Mouse (Mus musculus) layer of hippocampus, postnatal 36 days (tissue): ENCODE measurements around the gene Vmn1r183. TPM values are rescaled to one million over a fixed set of nuclear protein-coding genes. Genes with fewer than 3 reads are reported as not detected.
"Not testable (repeated sequence)": the region's sequence is repeated elsewhere in the genome, so short reads cannot be mapped to it uniquely, and the experiment has no call there.

Experiments
- DNase-seq, 2 experiments: peaks; one replicate each; pipeline ENCODE4 v3.0.0; 2022
- total RNA-seq, 2 experiments: library from RNA; stranded (reverse); gene quantifications; 2 replicates each; pipeline ENCODE4 v1.2.3; 2021

Gene Vmn1r183
- total RNA-seq, result not detected

DNA sequence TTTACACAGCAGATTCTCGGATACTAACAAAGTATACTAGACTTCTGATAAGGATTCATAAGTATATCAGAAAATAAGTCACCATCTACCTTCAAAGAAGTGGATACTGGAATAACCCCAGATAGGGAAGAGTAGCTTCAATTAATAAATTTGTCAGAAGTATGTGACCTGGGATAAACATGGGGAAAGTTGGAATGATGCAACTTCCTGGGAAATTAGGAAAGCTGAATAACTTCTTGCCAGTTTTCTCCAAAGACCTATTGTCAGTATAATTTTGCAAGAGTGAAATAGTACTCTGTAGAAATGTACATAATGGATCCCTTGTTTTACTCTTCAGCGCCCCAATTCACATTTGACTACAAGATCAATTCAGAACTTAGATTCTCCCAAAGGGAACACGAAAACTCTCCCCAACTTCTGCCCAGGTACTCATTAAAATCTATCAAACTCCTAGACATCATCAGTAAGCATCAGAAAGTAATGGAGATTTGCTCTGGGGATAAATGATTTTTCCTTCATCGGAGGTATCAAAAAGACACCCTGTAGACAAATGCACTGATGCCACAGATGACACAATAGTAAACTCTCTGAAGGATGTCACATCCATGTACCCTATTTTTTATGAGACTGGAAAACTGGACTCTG lies at the start of gene Vmn1r183:
Gene Vmn1r183 (plus strand): TSS at position 595 of the 645 bp plus-strand sequence.
- no peak for DNase-seq

DNA sequence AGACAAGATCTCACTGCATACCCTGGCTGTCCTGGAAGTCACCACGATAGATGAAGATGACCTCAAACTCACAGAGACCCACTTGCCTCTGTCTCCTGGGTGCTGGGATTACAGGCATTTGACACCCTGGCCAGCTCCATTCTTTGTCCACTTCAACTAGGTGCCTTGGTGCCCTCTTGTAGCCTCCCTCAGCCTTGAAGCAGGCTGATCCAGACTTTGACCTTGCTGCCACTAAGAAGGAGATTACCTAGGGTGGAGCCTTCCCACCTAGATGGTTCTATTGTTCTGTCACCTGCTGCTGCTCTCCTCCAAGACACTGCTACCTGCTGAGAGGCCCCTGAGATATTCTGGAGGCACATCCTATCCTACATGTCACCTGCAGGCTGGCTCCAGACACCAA lies 21.4 kb downstream of the Vmn1r183 start:
- DNase-seq, result not testable (repeated sequence)

DNA sequence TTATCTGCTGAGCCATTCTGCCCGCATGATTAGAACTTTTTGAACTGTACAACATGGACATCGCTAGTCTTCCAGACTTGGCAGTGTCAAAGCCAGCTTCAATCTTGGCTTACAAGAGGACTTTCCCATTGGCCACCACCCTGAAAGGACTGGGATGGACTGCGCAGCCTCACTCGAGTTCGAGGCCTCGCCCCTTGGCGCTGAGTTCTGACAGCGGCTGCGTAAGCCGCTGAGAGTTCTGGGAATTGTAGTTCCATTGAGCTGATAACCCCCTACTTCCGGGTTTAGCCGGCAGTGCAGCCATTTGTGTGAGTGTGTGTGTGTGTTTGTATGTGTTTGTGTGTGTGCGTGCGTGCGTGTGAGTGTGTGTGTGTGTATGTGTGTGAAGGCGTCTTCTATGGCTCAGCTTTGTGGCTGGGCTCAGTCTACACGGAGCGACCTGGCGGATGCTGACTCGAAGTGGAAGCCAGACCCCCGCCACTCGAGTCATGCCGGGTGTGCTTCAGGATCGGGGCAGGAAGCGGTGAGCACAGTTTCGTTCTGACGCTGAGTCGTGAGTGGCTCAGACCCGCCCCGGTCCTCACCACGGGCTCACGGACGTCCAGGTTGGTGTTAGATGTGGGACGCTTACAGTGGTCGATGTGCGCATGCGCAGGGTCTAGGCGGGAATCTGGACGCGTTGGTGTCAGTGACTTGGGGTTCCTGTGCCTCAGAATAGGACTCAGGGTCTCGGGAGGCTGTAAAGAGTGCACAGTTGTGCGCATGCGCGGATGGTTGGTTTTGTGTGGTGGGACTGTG lies 28.8 kb downstream of the Vmn1r183 start, which contains the start of gene Zfp180:
Gene Zfp180 (plus strand): TSS at position 291 of the 798 bp plus-strand sequence.
- DNase-seq, result peak; percentile 92 to 95

DNA sequence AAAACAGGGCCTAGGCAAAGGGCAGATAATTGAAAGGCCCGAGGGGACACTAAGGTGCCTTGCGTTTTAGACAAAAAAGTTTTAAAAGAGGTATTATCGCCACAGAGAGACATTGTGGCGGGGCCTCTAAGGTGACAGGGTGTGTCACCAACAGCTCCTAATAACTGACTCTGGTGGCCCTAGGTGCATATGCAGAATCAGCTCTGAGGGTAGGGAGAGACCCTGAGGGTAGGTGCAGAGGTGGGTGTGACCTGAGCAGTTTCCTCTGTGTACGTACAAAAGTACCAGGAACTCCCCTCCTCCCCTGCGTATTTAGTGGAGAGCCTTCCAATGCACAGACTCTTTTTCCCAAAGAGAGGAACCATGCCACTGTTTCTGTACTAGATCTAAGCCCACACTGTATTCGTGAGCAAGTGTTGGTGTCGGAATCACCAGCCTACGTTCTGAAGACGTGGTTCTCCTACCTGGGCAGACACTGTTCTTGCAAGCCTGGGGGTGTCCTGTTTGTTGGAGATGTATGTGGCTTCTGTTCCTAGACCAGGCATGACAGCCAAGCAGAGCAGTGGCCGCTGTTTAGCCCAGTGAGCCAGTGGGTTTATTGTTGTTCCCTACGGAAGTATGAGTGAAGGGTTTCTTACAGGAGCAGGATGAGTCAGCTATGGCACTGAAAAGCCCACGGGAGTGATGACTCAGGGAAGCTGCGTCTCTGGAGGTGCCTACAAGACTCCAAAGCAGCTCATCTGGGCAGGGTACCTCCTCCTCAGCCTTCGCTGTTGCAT lies 29.6 kb downstream of the Vmn1r183 start:
- DNase-seq, result no peak

DNA sequence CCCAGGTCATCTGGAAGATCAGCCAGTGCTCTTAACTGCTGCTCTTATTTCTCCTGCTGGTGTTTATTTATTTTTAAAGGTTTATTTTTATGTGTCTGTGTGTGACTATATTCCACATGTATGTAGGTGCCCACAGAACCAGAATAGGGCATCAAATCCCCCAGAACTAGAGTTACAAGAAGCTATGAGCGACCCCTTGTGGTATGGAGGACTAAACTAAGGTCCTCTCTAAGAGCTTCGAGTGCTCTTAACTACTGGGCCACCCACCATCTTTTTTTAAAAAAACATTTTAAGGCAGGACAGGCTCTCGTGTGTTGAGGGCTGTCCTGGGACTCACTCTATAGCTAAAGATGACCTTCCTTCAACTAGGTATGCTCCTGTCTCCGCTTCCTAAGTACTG lies 33.8 kb downstream of the Vmn1r183 start:
- no peak for DNase-seq

DNA sequence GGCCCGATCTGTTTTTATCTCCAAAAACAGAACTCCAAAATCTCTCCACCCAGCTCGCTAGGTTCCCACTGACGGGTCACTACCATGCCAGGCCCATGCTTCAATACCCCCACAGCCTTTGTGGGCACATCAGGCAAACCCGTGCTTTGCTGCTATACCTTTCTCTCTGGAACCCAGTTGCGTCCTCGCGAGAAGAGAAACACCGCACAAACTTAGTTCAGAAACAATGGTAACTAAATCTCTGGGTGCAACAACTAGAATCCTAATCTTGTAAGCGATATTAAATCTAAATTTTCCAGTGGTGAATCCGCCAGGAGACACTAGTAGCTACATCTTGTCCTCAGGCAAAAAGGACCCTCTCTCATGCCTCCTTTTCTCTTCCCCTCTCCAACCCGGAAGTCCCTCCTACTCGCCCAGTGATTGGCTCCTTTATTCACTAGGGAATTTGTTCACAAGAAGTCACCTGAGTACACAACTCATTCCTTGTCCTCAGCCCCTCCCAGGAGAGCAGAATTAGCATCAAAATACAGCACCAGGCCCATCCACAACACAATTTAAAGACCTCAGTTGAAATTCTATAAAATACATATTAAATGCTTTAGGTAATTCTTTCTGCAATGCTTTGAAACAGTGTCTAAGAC lies 34.6 kb downstream of the Vmn1r183 start:
- DNase-seq, result no peak

DNA sequence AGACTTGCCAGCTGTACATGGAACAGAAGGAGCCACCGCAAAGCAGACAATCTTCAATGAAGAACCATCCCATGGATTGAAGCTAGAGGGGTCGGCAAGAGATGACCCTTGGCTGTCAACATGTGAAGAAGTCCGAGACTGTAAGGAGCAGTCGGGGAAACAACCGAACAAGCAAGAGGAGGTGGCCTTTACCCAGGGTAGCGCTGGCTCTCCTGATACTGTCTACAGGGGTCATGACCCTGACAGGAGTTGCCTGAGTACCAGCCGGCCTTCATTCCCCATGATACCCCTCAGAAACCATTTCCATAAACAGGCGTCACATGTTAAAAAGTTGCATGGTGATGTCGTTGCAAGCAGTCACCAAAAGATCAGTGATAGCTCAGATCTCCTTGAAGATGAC lies 51.3 kb downstream of the Vmn1r183 start:
- DNase-seq, result no peak

DNA sequence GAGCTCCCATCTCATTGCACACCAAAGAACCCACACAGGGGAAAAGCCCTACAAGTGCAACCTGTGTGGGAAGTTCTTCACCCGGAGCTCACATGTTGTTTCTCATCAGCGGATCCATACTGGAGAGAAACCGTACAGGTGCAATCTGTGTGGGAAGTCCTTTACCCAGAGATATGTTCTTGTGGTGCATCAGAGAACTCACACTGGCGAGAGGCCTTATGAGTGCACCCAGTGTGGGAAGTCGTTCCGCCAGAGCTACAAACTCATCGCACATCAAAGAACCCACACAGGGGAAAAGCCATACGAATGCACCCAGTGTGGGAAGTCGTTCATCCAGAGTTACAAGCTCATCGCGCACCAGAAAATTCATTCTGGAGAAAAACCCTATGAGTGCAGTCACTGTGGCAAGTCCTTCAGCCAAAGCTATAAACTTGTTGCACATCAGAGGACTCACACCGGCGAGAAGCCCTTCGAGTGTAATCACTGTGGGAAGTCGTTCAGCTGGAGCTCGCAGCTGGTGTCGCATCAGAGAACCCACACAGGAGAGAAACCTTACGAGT lies 52.2 kb downstream of the Vmn1r183 start:
- DNase-seq, result no peak

DNA sequence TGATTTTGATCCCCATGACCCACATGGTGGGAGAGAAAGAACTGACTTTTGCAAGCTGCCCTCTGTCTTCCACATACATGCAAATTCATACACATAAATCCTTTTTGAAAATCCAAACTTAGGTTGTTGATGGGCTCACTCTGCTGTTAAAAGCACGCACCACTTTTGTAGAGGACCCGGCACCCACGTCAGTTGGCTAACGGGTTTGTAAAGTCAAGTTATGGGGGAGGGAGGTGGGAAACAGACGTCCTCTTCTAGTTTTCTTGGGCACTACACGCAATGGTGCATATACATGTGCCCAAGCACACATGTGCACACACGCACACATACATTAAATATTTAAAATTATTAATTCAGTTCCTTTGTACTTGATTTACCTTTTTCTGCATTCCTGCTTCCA lies 57.8 kb downstream of the Vmn1r183 start:
- no peak for DNase-seq

DNA sequence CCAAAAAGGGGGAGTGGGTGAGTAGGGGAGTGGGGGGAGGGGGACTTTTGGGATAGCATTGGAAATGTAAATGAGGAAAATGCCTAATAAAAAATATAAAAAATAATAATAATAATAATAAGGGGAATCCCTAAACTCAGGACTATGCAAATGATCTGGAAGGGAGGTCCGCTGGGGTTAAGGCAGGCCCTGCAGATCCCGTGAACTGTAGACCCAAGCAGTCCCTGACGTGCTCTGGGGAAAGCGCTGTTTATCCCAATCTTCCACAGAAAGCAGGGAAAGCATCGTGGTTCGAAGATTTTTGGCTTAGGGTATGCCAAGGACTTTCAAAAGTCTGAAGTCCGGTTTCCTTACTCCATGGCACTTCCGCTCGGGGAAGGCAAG lies 58.7 kb downstream of the Vmn1r183 start:
- DNase-seq, result no peak

DNA sequence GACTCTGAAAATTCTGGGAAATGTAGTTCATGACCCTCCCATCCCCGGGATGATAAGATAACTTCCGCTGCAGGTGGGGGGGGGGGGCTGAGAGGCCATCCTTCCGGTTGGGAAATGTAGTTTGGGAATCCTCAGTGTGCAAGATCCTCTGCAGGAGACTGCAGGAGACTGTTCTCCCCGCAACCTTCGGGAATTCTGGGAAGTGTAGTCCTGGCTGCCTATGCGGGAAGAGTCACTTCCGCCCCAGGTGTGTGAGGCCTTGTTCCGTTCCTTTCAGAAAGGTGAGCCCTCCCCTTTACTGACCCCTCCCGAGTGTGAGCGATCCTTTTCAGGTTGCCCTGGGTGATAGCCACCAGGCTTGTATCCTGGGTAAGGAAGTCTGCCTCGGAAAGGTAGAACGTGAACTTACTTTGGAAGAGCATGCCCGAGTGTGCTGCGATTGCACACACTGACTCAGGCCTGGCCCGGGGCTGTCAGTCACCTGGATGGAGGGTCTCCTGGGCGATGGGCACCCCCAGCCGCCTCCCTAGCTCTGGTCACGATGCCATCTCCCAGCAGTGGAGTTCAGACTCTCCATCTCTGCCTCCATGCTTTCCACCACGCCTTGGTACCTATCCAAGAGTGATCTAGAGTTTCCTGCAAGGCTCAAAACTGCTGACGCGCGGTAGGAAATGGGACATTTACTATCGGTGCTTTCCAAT lies 59.3 kb downstream of the Vmn1r183 start, which contains the start of gene Zfp112:
Gene Zfp112 (plus strand): TSS at position 159 of the 701 bp plus-strand sequence.
- peak; percentile 81 to 84 for DNase-seq

DNA sequence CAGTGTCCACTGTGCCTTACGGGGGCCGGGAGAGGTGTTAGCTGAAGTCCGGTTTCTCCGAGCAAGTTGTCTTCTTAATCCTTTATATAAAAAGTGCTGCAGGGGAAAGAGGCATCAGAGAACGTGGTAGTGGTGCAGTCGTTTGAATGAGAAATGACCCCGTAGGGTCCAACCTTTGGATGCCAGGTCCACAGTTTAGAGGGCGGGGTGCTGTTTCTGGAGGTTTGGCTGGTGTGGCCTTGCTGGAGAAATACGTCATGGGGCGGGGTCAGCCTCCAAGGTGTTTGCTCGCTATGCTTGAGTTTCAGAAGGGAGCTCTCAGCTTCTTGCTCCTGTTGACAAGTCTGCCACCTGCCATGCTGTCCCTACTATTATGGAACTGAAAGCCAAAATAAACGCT lies 59.9 kb downstream of the Vmn1r183 start:
- DNase-seq, result peak in 1 of 2 experiments; percentile 10

Other genes with a start within 250 kb of the Vmn1r183 start
- gene Vmn1r175, start 242.6 kb upstream of the Vmn1r183 start, total RNA-seq, result not detected
- not detected for gene Vmn1r176, start 215.9 kb upstream of the Vmn1r183 start, total RNA-seq
- not detected for gene Vmn1r177, start 186.8 kb upstream of the Vmn1r183 start, total RNA-seq
- gene Vmn1r178, start 161.2 kb upstream of the Vmn1r183 start, total RNA-seq, result not detected
- gene Vmn1r179, start 126.3 kb upstream of the Vmn1r183 start, total RNA-seq, result not detected
- gene Vmn1r180, start 102.6 kb upstream of the Vmn1r183 start, total RNA-seq, result not detected
- gene Vmn1r181, start 78.6 kb upstream of the Vmn1r183 start, total RNA-seq, result not detected
- not detected for gene V1rd19, start 51.6 kb upstream of the Vmn1r183 start, total RNA-seq
- gene Zfp180, start 28.7 kb downstream of the Vmn1r183 start, total RNA-seq, result 10 to 100 TPM; 43.3 to 44.5 TPM
- 10 to 100 TPM; 12.1 to 12.3 TPM for gene Zfp112, start 59.1 kb downstream of the Vmn1r183 start, total RNA-seq
- 10 to 100 TPM; 22.0 to 23.0 TPM for gene Zfp235, start 80.9 kb downstream of the Vmn1r183 start, total RNA-seq
- 1 to 10 TPM; 3.3 to 3.9 TPM for gene Zfp114, start 121.8 kb downstream of the Vmn1r183 start, total RNA-seq
- 10 to 100 TPM; 13.7 to 14.7 TPM for gene Zfp111, start 158.2 kb downstream of the Vmn1r183 start, total RNA-seq
- 10 to 100 TPM in 1 of 2 experiments, 1 to 10 TPM in 1; 8.8 to 10.4 TPM for gene Zfp109, start 184.3 kb downstream of the Vmn1r183 start, total RNA-seq
- 1 to 10 TPM; 7.8 to 9.7 TPM for gene Zfp108, start 201.5 kb downstream of the Vmn1r183 start, total RNA-seq
- 10 to 100 TPM; 12.3 to 13.9 TPM for gene Zfp93, start 217.2 kb downstream of the Vmn1r183 start, total RNA-seq
- 10 to 100 TPM; 23.6 to 25.6 TPM for gene Zfp61, start 248.0 kb downstream of the Vmn1r183 start, total RNA-seq